Mouse (Mus musculus): Measurements from ENCODE around the gene Lipo1.
"Not testable (repeated sequence)": the region's sequence is repeated elsewhere in the genome, so short reads cannot be mapped to it uniquely, and the experiment has no call there.

Gene Lipo1

GRCm38 (mm10) chr19:33787359-33787758 lies at the start of gene Lipo1:
Gene Lipo1, minus strand, starts transcription at chr19:33787459.
- DNase-seq (ENCODE audit: low spot score): not testable (repeated sequence)

GRCm38 (mm10) chr19:33786576-33787277 lies 532 bp downstream of the Lipo1 start:
- no peak for DNase-seq (ENCODE audit: low spot score)

GRCm38 (mm10) chr19:33761287-33762086 lies 25.8 kb downstream of the Lipo1 start, which contains the start of gene Lipo3:
Gene Lipo3, minus strand, starts transcription at chr19:33761951.
- DNase-seq (ENCODE audit: low spot score): peak; percentile 9

GRCm38 (mm10) chr19:33751259-33751658 lies 36.0 kb downstream of the Lipo1 start, which contains the start of gene Lipo2:
Gene Lipo2, minus strand, starts transcription at chr19:33751359.
- not testable (repeated sequence) for DNase-seq (ENCODE audit: low spot score)

All from urinary bladder, postnatal 10 days (tissue).